Mouse (Mus musculus) spleen, postnatal 10 days (tissue): ENCODE measurements around the gene Pakap.

Experiments used
- DNase-seq, 2 experiments: peaks; one replicate each; pipeline ENCODE4 v3.0.0; 2021 to 2022; ENCODE audit warnings: low spot score in 2 of 2

Pakap gene

GRCm38 (mm10) chr4:57715849-57716248 is 147.9 kb downstream of the Pakap start:
- no peak for DNase-seq

- no peak for DNase-seq
These were observed 148.8 kb downstream of the Pakap start for GRCm38 (mm10) chr4:57716735-57717134.

DNA sequence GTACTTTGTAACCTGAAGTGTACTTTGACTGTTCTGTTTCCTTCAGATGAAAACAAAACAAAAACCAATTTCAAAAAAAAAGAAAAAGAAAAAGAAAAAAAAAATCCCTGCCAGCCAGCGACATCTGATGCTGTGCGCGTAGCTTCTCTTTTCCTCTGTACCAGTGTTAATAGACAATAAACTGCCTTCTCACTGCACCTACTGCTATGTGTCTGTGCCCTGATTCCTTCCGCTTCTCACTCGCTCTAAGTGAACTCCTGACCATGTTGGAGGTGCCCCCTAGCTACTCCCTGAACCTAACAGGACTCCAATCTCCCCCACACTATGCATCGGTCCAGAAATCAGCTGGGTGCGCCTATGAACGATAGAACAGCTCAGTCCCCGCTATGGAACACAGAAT is 149.4 kb downstream of the Pakap start, which contains the start of gene Akap2:
TSS of gene Akap2 (plus strand) at position 304 of the 400 bp plus-strand sequence.
- no peak for DNase-seq

- DNase-seq = no peak
These were observed 151.4 kb downstream of the Pakap start for GRCm38 (mm10) chr4:57719370-57719769.

- DNase-seq = peak in 1 of 2 experiments; percentile 37
These were observed 152.9 kb downstream of the Pakap start for GRCm38 (mm10) chr4:57720869-57721361.

- DNase-seq = no peak
These were observed 154.3 kb downstream of the Pakap start for GRCm38 (mm10) chr4:57722296-57722695.

GRCm38 (mm10) chr4:57723659-57724058 is 155.7 kb downstream of the Pakap start:
- peak in 1 of 2 experiments; percentile 28 for DNase-seq

- DNase-seq = no peak
These were observed 157.6 kb downstream of the Pakap start for GRCm38 (mm10) chr4:57725569-57725968.

DNA sequence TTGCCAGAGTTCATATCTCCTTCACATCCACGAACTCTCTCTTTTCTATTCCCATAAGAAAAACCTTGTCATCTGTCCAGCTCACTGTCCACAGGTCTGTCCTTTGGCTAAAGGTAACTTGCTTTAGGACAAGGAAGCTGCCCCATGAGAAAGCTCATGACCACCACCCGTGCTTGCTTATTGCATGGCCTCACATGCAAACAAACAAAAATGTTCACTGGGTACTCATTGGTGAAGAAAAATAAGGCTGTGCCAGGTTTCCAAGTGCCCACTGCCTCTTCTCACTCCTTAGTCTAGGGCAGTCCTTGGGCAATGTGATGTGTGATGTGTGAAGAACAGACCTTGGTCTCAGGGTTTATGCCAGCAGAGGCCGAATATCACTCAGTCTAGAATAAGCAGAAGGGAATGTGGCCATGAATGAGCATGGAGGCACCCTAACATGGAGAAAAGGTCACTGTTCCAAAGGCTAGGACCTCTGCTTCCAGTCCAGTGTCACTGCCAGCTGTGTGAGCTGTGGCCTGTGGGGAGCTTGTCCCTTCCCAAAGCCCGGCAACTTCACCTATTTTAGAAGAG is 160.7 kb downstream of the Pakap start:
- no peak for DNase-seq

DNA sequence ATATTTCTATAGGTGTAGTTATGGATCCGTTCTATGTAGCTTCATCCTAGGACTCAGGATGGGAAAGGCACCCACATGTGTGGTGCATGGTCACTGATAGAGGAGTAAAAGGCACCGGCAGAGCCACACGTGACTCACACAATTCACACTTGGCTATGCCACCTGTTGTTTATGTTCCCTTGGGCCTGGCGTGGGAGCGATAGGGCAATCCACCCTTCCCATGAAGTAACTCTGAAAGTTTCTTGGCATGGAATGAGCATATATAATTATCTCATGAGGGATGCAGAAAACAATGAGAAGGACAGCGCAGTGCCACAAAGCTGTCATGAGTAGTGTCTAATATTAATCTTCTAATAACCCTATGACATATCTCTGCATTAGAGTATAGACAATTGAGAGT is 162.1 kb downstream of the Pakap start:
- no peak for DNase-seq

GRCm38 (mm10) chr4:57730801-57731598 is 163.0 kb downstream of the Pakap start:
- DNase-seq = peak in 1 of 2 experiments; percentile 20

- no peak for DNase-seq
These were observed 164.4 kb downstream of the Pakap start for GRCm38 (mm10) chr4:57732351-57732750.

- DNase-seq = no peak
These were observed 165.5 kb downstream of the Pakap start for GRCm38 (mm10) chr4:57733445-57733844.

DNA sequence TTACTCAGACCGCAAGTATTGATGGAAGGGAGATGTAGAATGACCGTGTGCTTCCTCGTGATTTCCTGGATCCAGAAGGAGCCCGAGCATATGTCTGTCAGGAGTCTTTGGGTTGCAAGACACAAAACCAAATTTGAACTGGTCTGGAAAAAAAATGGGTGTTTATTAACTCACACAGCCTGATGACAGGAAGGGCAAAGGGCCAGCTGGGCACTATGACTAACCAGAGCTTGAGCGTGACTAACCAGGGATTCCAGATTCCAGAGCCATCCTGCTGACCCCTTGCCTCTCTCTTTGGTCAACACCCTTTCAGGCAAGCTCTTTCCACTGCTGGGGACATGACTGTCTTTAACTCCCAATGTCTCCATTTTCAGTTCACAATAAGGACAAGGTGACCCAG is 167.4 kb downstream of the Pakap start:
- no peak for DNase-seq

GRCm38 (mm10) chr4:57738856-57739552 is 171.0 kb downstream of the Pakap start:
- no peak for DNase-seq

DNA sequence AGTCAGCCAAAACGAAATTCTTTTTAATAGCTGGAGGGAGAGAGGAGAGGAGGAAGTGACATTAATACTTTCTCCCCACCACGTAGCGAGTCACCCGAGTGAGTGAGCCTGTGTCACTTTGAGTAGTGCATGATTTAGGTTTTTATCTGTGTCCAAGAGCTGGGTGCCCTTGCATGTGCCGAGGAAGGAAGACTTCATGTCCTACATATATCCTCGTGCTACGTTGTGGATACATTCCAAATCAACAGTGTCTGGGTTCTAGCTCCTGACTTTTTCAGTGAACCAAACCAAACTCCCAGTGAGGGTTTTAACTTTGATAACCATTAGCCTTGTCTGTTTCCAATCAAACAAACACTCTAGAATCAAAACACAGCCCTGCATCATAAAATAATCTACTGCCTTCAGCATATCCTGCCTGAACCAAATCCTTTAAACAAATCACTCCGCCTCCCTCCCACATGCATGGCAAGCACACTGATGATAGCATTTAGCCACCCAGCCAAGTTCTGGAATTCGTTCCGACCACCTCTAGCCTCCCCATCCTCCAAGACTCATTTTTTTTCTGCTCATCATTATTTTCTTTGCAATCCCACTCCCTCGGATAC is 175.4 kb downstream of the Pakap start:
- DNase-seq = no peak

GRCm38 (mm10) chr4:57750651-57751050 is 182.7 kb downstream of the Pakap start:
- no peak for DNase-seq

DNA sequence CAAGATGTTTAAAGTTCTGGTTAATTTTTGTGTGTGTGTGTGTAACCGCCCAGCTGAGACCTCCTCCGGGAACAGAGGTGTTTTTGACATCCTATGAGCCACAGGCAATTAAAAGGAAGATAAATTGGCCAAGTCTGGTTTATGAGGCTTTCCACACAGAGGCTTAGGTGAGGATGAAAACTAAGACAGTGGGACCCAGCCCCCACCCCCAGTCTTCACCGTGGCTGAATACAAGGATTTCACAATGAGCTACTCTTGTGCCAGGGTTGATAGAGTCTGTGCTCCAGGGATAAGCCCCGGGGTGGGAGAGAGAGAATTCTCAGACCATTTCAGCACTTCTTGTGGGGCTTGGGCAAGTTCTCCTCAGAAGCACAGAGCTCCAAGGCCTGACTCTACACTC is 183.1 kb downstream of the Pakap start:
- DNase-seq = no peak

GRCm38 (mm10) chr4:57751566-57751965 is 183.6 kb downstream of the Pakap start:
- DNase-seq = no peak

DNA sequence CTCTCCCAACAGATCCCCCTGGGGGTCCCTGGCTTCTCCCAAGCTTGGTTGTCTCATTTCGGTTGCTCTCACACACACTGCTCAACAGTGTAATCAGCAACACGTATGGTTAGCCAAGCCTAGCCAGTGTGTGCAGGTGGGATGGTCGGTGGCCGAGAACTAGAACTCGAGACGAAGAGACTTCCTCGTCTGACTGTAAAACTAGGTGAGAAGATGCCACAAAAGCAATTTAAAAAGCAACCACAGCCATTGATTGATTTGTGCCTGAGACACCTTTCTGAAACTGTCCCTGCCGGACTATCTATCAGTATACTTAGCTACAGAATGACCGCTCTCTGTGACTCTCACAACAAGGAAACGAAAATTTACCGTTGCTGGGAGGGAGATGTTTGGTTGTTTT is 187.1 kb downstream of the Pakap start:
- DNase-seq = peak in 1 of 2 experiments; percentile 33

DNA sequence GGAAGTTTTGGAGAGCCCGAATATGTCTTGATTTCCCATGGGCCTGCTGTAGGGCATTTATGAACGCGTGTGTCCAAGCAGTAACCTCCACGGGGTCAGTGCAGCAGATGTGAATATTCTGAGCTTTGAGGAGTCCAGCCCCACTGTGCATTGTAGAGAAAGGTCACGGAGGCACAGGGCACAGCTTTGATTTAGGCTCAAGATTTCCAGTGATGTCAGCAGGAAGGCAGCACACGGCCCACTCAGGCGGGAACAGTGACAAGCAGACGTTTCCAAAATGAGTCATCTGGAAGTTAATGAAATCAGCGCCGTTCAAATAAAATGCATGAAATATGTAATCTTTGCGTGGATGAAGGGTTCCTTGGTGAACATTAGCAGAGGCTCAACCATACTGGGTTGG is 190.0 kb downstream of the Pakap start:
- DNase-seq = no peak

- DNase-seq = no peak
These were observed 194.4 kb downstream of the Pakap start for GRCm38 (mm10) chr4:57762424-57762823.
